Mouse (Mus musculus) 416B (cell line): ENCODE results near the gene Ms4a4d.
A peak's percentile ranks its signal among the peaks of the same experiment; 100 is the strongest.

Source experiments
- DNase-seq: peaks from one replicate; pipeline ENCODE4 v3.0.0; 2011; ENCODE audit warnings: low read depth

Ms4a4d gene

GRCm38 (mm10) chr19:11574965-11575364 lies 38.4 kb downstream of the Ms4a4d start:
- DNase-seq, result no peak

- no peak for DNase-seq
Observed at GRCm38 (mm10) chr19:11589205-11589604, 52.6 kb downstream of the Ms4a4d start.

- DNase-seq, result no peak
Observed at GRCm38 (mm10) chr19:11589891-11590449, 53.4 kb downstream of the Ms4a4d start.

GRCm38 (mm10) chr19:11601349-11601748 lies 64.7 kb downstream of the Ms4a4d start:
- DNase-seq, result no peak

GRCm38 (mm10) chr19:11602026-11602425 lies 65.4 kb downstream of the Ms4a4d start:
- DNase-seq, result peak; percentile 63

GRCm38 (mm10) chr19:11604603-11605002 lies 68.0 kb downstream of the Ms4a4d start, which contains the start of gene Ms4a6d:
Ms4a6d (minus strand) TSS chr19:11604849.
- no peak for DNase-seq
